Mouse (Mus musculus) brain, embryonic 14.5 days (tissue): ENCODE measurements around the gene Tifa.

ENCODE experiments used
- CTCF ChIP-seq: fragments of 200-500 bp; IDR thresholded peaks from 2 replicates; pipeline ENCODE4 v1.5.1; 2012; ENCODE audit warnings: inconsistent platforms, mild to moderate bottlenecking, moderate library complexity, borderline replicate concordance; ENCODE audit not compliant: insufficient read depth, insufficient read length; ENCODE audit errors: extremely low read depth
- POLR2A ChIP-seq: fragments of 200-500 bp; IDR thresholded peaks from 2 replicates; pipeline ENCODE4 v1.6.1; 2012; ENCODE audit warnings: mild to moderate bottlenecking, inconsistent platforms, borderline replicate concordance; ENCODE audit not compliant: poor library complexity, insufficient read depth, insufficient read length, severe bottlenecking; ENCODE audit errors: extremely low read depth

DNA sequence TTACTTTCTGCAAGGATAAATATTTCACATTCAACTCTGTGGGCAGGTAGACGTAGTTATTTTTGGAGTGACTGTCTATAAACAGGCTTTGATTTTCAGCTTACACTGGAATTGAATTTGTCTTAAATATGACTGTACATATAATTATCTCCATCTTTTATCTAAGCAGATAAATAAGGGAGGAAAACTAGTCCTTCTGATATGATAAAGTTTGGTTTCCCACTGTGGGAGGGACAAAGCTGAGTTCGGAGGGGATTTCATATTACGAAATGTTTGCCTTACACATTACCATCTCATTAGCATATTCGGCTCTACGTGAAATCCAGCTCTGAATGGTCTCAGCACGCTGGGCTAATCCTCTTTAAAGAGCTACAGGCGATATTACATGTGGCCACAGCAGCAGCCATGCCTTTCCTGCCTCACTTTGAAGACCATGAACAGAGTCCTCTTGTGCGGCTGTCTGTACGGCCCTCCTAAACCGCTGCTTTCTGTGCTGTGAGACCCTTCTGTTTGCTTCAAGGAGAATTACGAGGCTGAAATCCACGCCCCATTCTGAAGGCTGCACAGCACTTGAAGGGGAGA, 39.5 kb upstream of the Tifa start:
- TF ChIP-seq POLR2A (no peak), CTCF (no peak)
